7 mouse cellular contexts compared by ENCODE assay signal in the genomic region with DNA sequence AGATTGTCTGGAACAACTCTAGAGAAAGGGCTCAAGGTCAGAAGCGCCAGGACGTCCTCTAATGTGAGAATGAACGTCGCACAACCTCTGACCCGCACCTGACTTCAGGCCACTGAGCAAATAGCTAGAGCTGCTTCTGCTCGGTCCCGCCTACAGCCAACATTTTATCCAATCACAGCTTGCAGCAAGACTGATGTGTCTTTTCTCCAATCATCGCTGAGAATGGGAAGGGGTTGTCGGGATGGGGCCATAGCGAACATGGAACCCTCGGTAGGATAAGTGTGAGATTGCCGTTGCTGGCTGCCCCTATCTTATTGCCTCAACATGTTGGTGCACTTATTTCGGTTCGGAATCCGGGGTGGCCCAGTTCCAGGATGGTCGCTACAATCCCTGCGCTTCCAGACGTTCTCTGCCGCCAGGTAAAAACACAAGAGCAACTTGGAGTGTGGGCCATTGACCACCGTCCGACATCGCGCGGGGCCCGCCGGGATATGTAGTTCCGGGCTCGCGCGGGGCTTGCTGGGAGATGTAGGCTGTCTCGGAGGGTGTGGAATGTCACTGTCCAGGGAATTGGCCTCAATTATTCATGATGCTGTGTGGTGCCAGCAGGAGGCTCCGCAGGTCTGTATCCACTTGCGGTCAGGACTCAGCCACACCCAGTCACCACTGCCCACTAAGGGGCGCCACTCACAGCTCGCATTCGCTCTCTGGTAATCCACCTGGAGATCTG. TPM values are rescaled to one million over a fixed set of nuclear protein-coding genes. Genes with fewer than 3 reads are reported as not detected.
DNase-seq lines count a peak whose midpoint lies in the region; ATAC-seq lines count a peak whose summit lies in the region.

No protein-coding gene starts in this region.

- H3K27me3 ChIP-seq in embryonic facial prominence, embryonic 11.5 days (ENCODE audit: control insufficient read depth, insufficient read depth, low read length), result no peaks in the 10 kb centered on the region
- H3K27me3 ChIP-seq in limb, embryonic 10.5 days (ENCODE audit: low read depth, poor library complexity, severe bottlenecking), result no peaks in the 10 kb centered on the region
- H3K27me3 ChIP-seq in midbrain, embryonic 13.5 days, result peaks cover 14% of the 10 kb centered on the region

- H3K36me3 ChIP-seq in embryonic facial prominence, embryonic 11.5 days (replicated peaks; ENCODE audit: control insufficient read depth, insufficient read depth, low read depth, low read length), result no peaks in the 10 kb centered on the region
- H3K36me3 ChIP-seq in limb, embryonic 10.5 days, result peaks cover 3% of the 10 kb centered on the region; the same call in 1 of the 2 replicates
- no peaks in the 10 kb centered on the region for H3K36me3 ChIP-seq in midbrain, embryonic 13.5 days

- no peaks in the 10 kb centered on the region for H3K9me3 ChIP-seq in embryonic facial prominence, embryonic 11.5 days (replicated peaks; ENCODE audit: control insufficient read depth, low read length)
- H3K9me3 ChIP-seq in limb, embryonic 10.5 days (replicated peaks), result no peaks in the 10 kb centered on the region
- no peaks in the 10 kb centered on the region for H3K9me3 ChIP-seq in midbrain, embryonic 13.5 days

- ATAC-seq in embryonic facial prominence, embryonic 11.5 days (replicated peaks; ENCODE audit: insufficient number of reproducible peaks, low FRiP score, low TSS enrichment, low read depth), result peak; percentile 94
- ATAC-seq in granulocyte monocyte progenitor cell, adult 5-6 weeks (replicated peaks; ENCODE audit: poor library complexity, severe bottlenecking), result peak; percentile 81
- peak; percentile 97 for ATAC-seq in midbrain, embryonic 13.5 days

- 1% methylated on average over 36 of the region's 36 CpGs for WGBS in embryonic facial prominence, embryonic 11.5 days
- WGBS in limb, embryonic 10.5 days, result 2% methylated on average over 36 of the region's 36 CpGs
- 1% methylated on average over 36 of the region's 36 CpGs for WGBS in midbrain, embryonic 13.5 days

- peak overlapping the region; percentile 50 for H3K4me2 ChIP-seq in embryonic facial prominence, embryonic 11.5 days (ENCODE audit: low read depth, low read length)
- H3K4me2 ChIP-seq in midbrain, embryonic 13.5 days (replicated peaks), result peak overlapping the region; percentile 60

- H3K4me1 ChIP-seq in embryonic facial prominence, embryonic 11.5 days (ENCODE audit: control insufficient read depth, insufficient read depth, low read length), result no peaks in the 10 kb centered on the region
- H3K4me1 ChIP-seq in limb, embryonic 10.5 days, result peaks cover 25% of the 10 kb centered on the region
- peaks cover 12% of the 10 kb centered on the region for H3K4me1 ChIP-seq in midbrain, embryonic 13.5 days (replicated peaks)

- H3K4me3 ChIP-seq in embryonic facial prominence, embryonic 11.5 days (ENCODE audit: low read depth, low read length), result peak overlapping the region; percentile 49
- H3K4me3 ChIP-seq in limb, embryonic 10.5 days, result peak overlapping the region; percentile 69
- peak overlapping the region; percentile 60 for H3K4me3 ChIP-seq in midbrain, embryonic 13.5 days (replicated peaks)

- peak overlapping the region; percentile 59 for H3K9ac ChIP-seq in embryonic facial prominence, embryonic 11.5 days (replicated peaks; ENCODE audit: low read length)
- H3K9ac ChIP-seq in midbrain, embryonic 13.5 days (replicated peaks), result peak overlapping the region; percentile 60

- DNase-seq in adrenal gland, postnatal 14 days, result peak; percentile 95
- peak; percentile 94 for DNase-seq in embryonic facial prominence, embryonic 11.5 days (ENCODE audit: low spot score)
- peak; percentile 98 for DNase-seq in kidney, adult 11 months
- DNase-seq in limb, embryonic 10.5 days (ENCODE audit: low spot score), result peak; percentile 94
- peak; percentile 90 for DNase-seq in spleen, adult 12 weeks (ENCODE audit: low spot score)

- no peak overlapping the region for H3K27ac ChIP-seq in embryonic facial prominence, embryonic 11.5 days (replicated peaks; ENCODE audit: low read depth, low read length)
- H3K27ac ChIP-seq in limb, embryonic 10.5 days, result peak overlapping the region; percentile 92
- peak overlapping the region; percentile 88 for H3K27ac ChIP-seq in midbrain, embryonic 13.5 days

RNA-seq across cellular contexts. Expression of gene Abcb8, which starts 0.9 kb away (rescaled TPM):
- total RNA-seq in adrenal gland, postnatal 14 days (2021), result 80.9 and 92.2 TPM in 2 replicates
- 27.0 and 27.4 TPM in 2 replicates for polyA plus RNA-seq in embryonic facial prominence, embryonic 11.5 days (2014; fragmentation: Nextera tagmentation; extraction: Ambion mirVana)
- 17.6 and 56.8 TPM in 2 replicates for total RNA-seq in granulocyte monocyte progenitor cell, adult 5-6 weeks (2014; fragmentation: Nextera tagmentation)
- 14.4 and 23.9 TPM in 2 replicates for total RNA-seq in granulocyte monocyte progenitor cell, adult 5-6 weeks (2017)
- polyA plus RNA-seq in limb, embryonic 10.5 days (2016; fragmentation: Nextera tagmentation; extraction: Ambion mirVana), result 56.6 and 56.7 TPM in 2 replicates
- polyA plus RNA-seq in midbrain, embryonic 13.5 days (2015; fragmentation: Nextera tagmentation; extraction: Ambion mirVana), result 50.2 and 51.5 TPM in 2 replicates

RNA-seq across cellular contexts. Expression of gene Atg9b, which starts 2.4 kb away (rescaled TPM):
- 0.41 and 0.60 TPM in 2 replicates for total RNA-seq in adrenal gland, postnatal 14 days (2021)
- 0.18 and 0.21 TPM in 2 replicates for polyA plus RNA-seq in embryonic facial prominence, embryonic 11.5 days (2014; fragmentation: Nextera tagmentation; extraction: Ambion mirVana)
- total RNA-seq in granulocyte monocyte progenitor cell, adult 5-6 weeks (2014; fragmentation: Nextera tagmentation), result 1.8 and 4.0 TPM in 2 replicates
- total RNA-seq in granulocyte monocyte progenitor cell, adult 5-6 weeks (2017), result 4.0 and 5.3 TPM in 2 replicates
- polyA plus RNA-seq in limb, embryonic 10.5 days (2016; fragmentation: Nextera tagmentation; extraction: Ambion mirVana), result 1.4 and 2.1 TPM in 2 replicates
- polyA plus RNA-seq in midbrain, embryonic 13.5 days (2015; fragmentation: Nextera tagmentation; extraction: Ambion mirVana), result 0.39 and 0.69 TPM in 2 replicates

RNA-seq across cellular contexts. Expression of gene Asic3, which starts 18.9 kb away (rescaled TPM):
- total RNA-seq in adrenal gland, postnatal 14 days (2021), result 1.1 TPM in 1 of 2 replicates, not detected in the other
- 0.42 and 0.45 TPM in 2 replicates for polyA plus RNA-seq in embryonic facial prominence, embryonic 11.5 days (2014; fragmentation: Nextera tagmentation; extraction: Ambion mirVana)
- not detected in 2 replicates for total RNA-seq in granulocyte monocyte progenitor cell, adult 5-6 weeks (2014; fragmentation: Nextera tagmentation)
- not detected in 2 replicates for total RNA-seq in granulocyte monocyte progenitor cell, adult 5-6 weeks (2017)
- 0.13 and 0.30 TPM in 2 replicates for polyA plus RNA-seq in limb, embryonic 10.5 days (2016; fragmentation: Nextera tagmentation; extraction: Ambion mirVana)
- not detected in 2 replicates for polyA plus RNA-seq in midbrain, embryonic 13.5 days (2015; fragmentation: Nextera tagmentation; extraction: Ambion mirVana)

RNA-seq across cellular contexts. Expression of gene Cdk5, which starts 29.0 kb away (rescaled TPM):
- total RNA-seq in adrenal gland, postnatal 14 days (2021), result 38.5 and 38.7 TPM in 2 replicates
- polyA plus RNA-seq in embryonic facial prominence, embryonic 11.5 days (2014; fragmentation: Nextera tagmentation; extraction: Ambion mirVana), result 49.9 and 50.8 TPM in 2 replicates
- total RNA-seq in granulocyte monocyte progenitor cell, adult 5-6 weeks (2014; fragmentation: Nextera tagmentation), result 24.4 and 36.9 TPM in 2 replicates
- 20.7 and 22.4 TPM in 2 replicates for total RNA-seq in granulocyte monocyte progenitor cell, adult 5-6 weeks (2017)
- polyA plus RNA-seq in limb, embryonic 10.5 days (2016; fragmentation: Nextera tagmentation; extraction: Ambion mirVana), result 37.2 and 48.5 TPM in 2 replicates
- polyA plus RNA-seq in midbrain, embryonic 13.5 days (2015; fragmentation: Nextera tagmentation; extraction: Ambion mirVana), result 95.9 and 102 TPM in 2 replicates

RNA-seq across cellular contexts. Expression of gene Slc4a2, which starts 29.3 kb away (rescaled TPM):
- 57.6 and 60.5 TPM in 2 replicates for total RNA-seq in adrenal gland, postnatal 14 days (2021)
- 16.5 and 20.6 TPM in 2 replicates for polyA plus RNA-seq in embryonic facial prominence, embryonic 11.5 days (2014; fragmentation: Nextera tagmentation; extraction: Ambion mirVana)
- total RNA-seq in granulocyte monocyte progenitor cell, adult 5-6 weeks (2014; fragmentation: Nextera tagmentation), result 20.9 and 28.9 TPM in 2 replicates
- 13.5 and 29.3 TPM in 2 replicates for total RNA-seq in granulocyte monocyte progenitor cell, adult 5-6 weeks (2017)
- 33.7 and 43.9 TPM in 2 replicates for polyA plus RNA-seq in limb, embryonic 10.5 days (2016; fragmentation: Nextera tagmentation; extraction: Ambion mirVana)
- 20.1 and 25.4 TPM in 2 replicates for polyA plus RNA-seq in midbrain, embryonic 13.5 days (2015; fragmentation: Nextera tagmentation; extraction: Ambion mirVana)
